Mouse (Mus musculus): ENCODE measurements around the gene Atf4. TPM values are rescaled to one million over a fixed set of nuclear protein-coding genes. Genes with fewer than 3 reads are reported as not detected.

The Atf4 gene
- polyA plus RNA-seq, 1 experiment, result 226 TPM

GRCm38 (mm10) chr15:80249672-80250071 lies 5.3 kb upstream of the Atf4 start:
- no peak for DNase-seq (ENCODE audit: low read depth)

- DNase-seq (ENCODE audit: low read depth), result no peak
These were observed 4.4 kb upstream of the Atf4 start for GRCm38 (mm10) chr15:80250586-80250985.

- DNase-seq (ENCODE audit: low read depth), result no peak
These were observed 1.5 kb upstream of the Atf4 start for GRCm38 (mm10) chr15:80253530-80253929.

GRCm38 (mm10) chr15:80254207-80254606 lies 777 bp upstream of the Atf4 start:
- no peak for DNase-seq (ENCODE audit: low read depth)

- DNase-seq (ENCODE audit: low read depth), result no peak
These were observed 700 bp downstream of the Atf4 start for GRCm38 (mm10) chr15:80255646-80256121.

- DNase-seq (ENCODE audit: low read depth), result no peak
These were observed 1.3 kb downstream of the Atf4 start for GRCm38 (mm10) chr15:80256242-80256641.

GRCm38 (mm10) chr15:80256656-80257601 lies 1.9 kb downstream of the Atf4 start:
- DNase-seq (ENCODE audit: low read depth), result no peak

GRCm38 (mm10) chr15:80257602-80258239 lies 2.7 kb downstream of the Atf4 start:
- no peak for DNase-seq (ENCODE audit: low read depth)

DNA sequence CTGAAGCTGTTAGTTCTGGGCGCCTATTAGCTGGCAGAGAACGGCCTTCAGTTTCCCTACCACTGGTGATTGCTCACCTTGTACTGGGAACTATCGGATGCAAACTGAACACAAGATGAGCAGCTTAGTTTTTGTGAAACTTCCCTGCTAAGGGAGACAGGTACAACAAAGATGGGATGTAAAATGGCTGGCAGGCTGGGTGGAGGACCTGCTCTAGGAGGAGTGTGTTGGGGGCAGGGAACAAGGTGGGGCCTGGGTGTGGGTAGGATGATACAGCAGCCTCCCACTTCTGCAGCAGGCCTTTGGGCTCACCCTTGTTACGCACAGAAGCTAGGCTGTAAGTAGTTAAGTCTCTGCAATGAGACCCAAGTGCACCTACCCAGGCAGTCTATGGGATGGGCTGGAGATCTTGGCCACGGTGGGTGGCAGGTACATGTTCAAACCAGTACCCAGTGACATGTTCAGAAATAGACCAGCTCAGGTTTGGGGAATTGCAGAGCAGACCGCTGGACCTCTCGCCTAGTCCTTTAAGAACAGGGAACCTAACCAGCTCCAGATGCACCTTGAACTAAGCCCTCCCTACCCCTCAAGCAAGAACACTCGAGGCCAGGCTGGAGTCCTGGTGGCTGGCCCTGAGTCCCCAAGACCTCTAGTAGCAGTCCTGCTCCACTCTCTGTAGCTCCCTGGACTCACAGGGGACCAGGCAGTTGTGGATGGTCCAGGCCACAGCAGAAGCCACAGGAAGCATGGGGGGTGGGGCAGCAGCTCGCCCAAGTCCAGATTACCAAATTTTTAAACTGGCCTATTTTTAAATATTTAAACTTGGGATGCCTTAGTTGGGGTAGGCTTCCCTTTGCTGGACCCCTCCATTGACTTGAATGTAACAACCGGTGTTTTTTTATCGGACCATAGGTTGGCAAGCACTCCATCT lies 3.5 kb downstream of the Atf4 start:
- DNase-seq (ENCODE audit: low read depth), result no peak

- DNase-seq (ENCODE audit: low read depth), result no peak
These were observed 4.5 kb downstream of the Atf4 start for GRCm38 (mm10) chr15:80259406-80260045.

GRCm38 (mm10) chr15:80260677-80261076 lies 5.7 kb downstream of the Atf4 start:
- no peak for DNase-seq (ENCODE audit: low read depth)

DNA sequence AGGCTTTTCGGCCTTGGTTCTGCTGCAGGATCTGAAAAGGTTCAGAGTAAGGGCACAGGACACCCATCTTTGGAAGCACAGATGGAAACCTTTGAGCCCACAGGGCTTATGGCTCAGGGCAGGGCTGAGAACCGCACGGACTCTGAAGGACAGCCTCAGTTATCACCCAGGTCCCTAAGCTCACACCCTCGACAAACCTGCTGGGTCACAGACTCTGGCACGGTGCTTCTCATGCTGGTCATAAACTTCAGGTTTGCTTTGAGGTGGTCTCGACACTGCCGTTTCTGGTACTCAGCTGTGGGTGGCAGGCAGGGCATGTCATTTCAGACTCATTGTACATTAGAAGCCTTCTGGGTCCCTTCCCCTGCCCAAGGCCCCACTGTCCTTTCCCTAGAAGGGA lies 6.1 kb downstream of the Atf4 start:
- no peak for DNase-seq (ENCODE audit: low read depth)

- no peak for DNase-seq (ENCODE audit: low read depth)
These were observed 8.9 kb downstream of the Atf4 start, which contains the start of gene Rps19bp1 for GRCm38 (mm10) chr15:80263610-80264575. Gene Rps19bp1, minus strand, starts transcription at chr15:80264315.

DNA sequence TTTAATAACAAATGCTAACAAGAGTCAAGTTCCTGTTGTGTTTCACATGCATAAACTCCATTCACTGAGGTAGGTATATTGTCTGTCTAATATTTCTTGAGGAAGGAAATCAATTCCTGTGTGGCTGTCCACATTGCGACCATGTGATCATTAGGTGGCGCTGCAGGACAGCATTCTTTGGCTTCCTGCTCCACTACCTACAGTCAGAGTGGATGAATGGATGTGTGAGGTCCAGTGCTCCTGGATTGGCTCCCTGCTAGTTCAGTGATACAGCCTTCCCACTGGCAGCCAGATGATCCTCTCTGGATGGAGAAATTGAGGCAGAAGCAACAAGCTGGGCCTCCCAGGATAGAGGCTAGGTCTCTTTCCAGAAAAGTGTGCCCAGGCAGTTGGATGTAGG lies 11.3 kb downstream of the Atf4 start:
- DNase-seq (ENCODE audit: low read depth), result no peak

DNA sequence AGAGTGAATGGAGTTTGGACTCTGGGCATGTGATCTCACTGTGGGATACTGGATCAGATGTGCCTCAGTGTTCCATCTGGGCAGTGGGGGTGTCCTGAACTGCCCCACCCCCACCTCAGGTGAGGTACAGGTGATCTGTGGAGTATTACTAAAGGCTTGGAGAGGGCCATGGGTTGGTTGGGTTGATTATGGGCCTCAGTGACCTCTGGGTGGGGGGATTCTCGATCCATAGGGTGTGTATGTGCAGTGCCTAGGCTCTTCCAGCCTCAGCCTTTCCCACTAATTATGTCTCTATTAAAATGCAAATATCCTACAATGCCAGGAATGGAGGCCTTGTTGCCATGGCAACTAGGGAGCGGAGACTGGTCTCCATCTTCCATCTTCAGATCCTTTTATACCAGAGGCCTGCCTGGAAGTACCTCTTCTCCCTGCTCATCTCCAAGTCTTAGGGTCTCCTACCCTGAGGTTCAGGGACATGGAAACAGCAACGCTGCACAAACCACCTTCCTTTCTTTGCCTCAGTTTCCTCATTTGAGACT lies 16.9 kb downstream of the Atf4 start:
- no peak for DNase-seq (ENCODE audit: low read depth)

DNA sequence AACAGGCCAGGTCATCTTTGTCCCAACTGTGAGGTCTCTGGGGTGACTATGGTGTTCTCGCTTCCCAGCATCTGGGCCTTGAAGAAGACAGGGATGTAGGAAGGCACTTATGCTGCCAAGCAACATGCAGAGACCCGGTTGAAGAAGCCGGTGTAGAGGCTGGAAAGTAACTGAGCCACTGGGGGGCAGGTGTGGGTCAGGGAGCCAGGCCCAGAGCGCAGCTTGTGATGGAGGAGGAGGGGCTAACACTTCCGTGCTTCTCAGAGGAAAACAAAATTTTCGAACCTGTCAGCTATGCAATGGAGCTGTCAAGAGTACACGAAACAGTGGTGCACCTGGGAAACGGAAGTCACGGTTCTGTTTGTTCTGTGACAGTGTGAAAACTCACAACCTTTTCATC lies 22.1 kb downstream of the Atf4 start:
- DNase-seq (ENCODE audit: low read depth), result no peak

DNA sequence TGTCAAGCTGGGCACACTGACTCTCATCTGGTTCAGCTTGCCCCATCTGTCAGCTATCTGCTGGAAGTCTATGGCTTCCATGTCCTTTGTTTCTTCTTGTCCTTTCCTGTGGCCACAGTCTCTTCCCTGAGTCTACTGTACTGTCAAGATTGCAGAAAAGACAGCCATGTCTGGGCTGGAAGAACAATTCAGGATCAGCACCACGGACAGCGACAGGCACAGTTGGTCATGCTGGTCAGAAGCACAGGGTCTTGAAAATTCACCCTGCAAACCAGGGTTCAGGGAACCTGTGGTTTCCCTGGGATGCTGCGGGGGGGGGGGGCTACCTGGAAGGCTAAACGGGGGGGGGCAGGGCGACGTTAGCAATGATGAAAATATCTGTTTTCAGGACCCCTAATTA lies 22.6 kb downstream of the Atf4 start:
- DNase-seq (ENCODE audit: low read depth), result no peak

- no peak for DNase-seq (ENCODE audit: low read depth)
These were observed 23.3 kb downstream of the Atf4 start for GRCm38 (mm10) chr15:80278121-80278759.

DNA sequence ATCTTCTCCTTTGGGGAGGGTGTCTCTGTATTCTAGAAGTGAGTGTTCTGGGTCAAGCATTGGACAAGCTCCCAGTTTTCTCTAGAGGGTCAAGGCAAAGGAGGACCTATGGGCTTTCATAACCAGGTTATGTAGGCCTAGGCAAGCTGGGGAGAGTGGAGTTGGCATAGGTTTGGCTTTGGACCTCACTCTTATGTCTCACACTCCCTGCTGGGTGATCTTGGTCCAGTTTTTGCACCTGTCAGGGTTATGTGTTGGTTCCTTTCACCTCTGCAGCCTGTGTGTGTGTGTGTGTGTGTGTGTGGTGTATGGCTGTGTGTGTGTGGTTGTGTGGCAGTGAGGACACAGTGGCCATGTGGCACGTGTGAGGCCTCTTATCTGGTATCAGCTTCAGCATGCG lies 24.1 kb downstream of the Atf4 start:
- DNase-seq (ENCODE audit: low read depth), result no peak
